Comparison of ENCODE assay signal across 8 mouse cellular contexts in genomic region chr3:55111935-55112709, GRCm38 (mm10). TPM values are rescaled to one million over a fixed set of nuclear protein-coding genes. Genes with fewer than 3 reads are reported as not detected.
DNase-seq lines count a peak whose midpoint lies in the region; ATAC-seq lines count a peak whose summit lies in the region.

Gene Spg20, plus strand, starts transcription at chr3:55112108.

- peak within 1 kb of the TSS; percentile 91 for H3K27ac ChIP-seq in heart, embryonic 13.5 days (replicated peaks)
- peak within 1 kb of the TSS; percentile 59 for H3K27ac ChIP-seq in liver, embryonic 12.5 days
- peak within 1 kb of the TSS; percentile 92 for H3K27ac ChIP-seq in stomach, embryonic 15.5 days

- H3K36me3 ChIP-seq in heart, embryonic 13.5 days = peaks cover 7% of the 10 kb centered on the region
- H3K36me3 ChIP-seq in liver, embryonic 12.5 days = peaks cover 6% of the 10 kb centered on the region
- H3K36me3 ChIP-seq in stomach, embryonic 15.5 days = peaks cover 3% of the 10 kb centered on the region; the same call in 1 of the 2 replicates

- 1% methylated on average over 58 of the region's 58 CpGs for WGBS in heart, embryonic 13.5 days
- WGBS in liver, embryonic 12.5 days (ENCODE audit: insufficient replicate concordance) = 2% methylated on average over 58 of the region's 58 CpGs
- 2% methylated on average over 58 of the region's 58 CpGs for WGBS in stomach, embryonic 15.5 days

- peak within 1 kb of the TSS; percentile 77 for H3K4me2 ChIP-seq in heart, embryonic 13.5 days
- H3K4me2 ChIP-seq in liver, embryonic 12.5 days = peak within 1 kb of the TSS; percentile 80
- peak within 1 kb of the TSS; percentile 54 for H3K4me2 ChIP-seq in stomach, embryonic 15.5 days

- H3K4me1 ChIP-seq in heart, embryonic 13.5 days = peaks cover 46% of the 10 kb centered on the region
- peaks cover 28% of the 10 kb centered on the region for H3K4me1 ChIP-seq in liver, embryonic 12.5 days
- H3K4me1 ChIP-seq in stomach, embryonic 15.5 days = peaks cover 3% of the 10 kb centered on the region; the same call in 1 of the 2 replicates

- H3K4me3 ChIP-seq in heart, embryonic 13.5 days = peak within 1 kb of the TSS; percentile 86
- H3K4me3 ChIP-seq in liver, embryonic 12.5 days = peak within 1 kb of the TSS; percentile 78
- H3K4me3 ChIP-seq in stomach, embryonic 15.5 days (replicated peaks) = peak within 1 kb of the TSS; percentile 88

- peak; percentile 88 for DNase-seq in CD4-positive helper T cell, adult 2 months (ENCODE audit: low read depth, low spot score)
- DNase-seq in brain, embryonic 18.5 days (ENCODE audit: low read depth, low spot score) = peak; percentile 64
- peak; percentile 98 for DNase-seq in kidney, postnatal 10 days
- DNase-seq in natural killer cell, adult 2 months (ENCODE audit: low spot score in 2 of 2) = peak; percentile 91 to 92

- no peaks in the 10 kb centered on the region; the same call in 1 of the 2 replicates for H3K9me3 ChIP-seq in heart, embryonic 13.5 days
- no peaks in the 10 kb centered on the region for H3K9me3 ChIP-seq in liver, embryonic 12.5 days (replicated peaks)
- no peaks in the 10 kb centered on the region for H3K9me3 ChIP-seq in stomach, embryonic 15.5 days

- peak within 1 kb of the TSS; percentile 95 for H3K9ac ChIP-seq in heart, embryonic 13.5 days
- peak within 1 kb of the TSS; percentile 84 for H3K9ac ChIP-seq in liver, embryonic 12.5 days
- peak within 1 kb of the TSS; percentile 98 for H3K9ac ChIP-seq in stomach, embryonic 15.5 days

- ATAC-seq in erythroid progenitor cell, adult 5-6 weeks (replicated peaks; ENCODE audit: low FRiP score, poor library complexity, severe bottlenecking) = peak; percentile 92
- peak; percentile 86 for ATAC-seq in heart, embryonic 13.5 days (ENCODE audit: extremely low read depth, insufficient number of reproducible peaks, low FRiP score, low TSS enrichment)
- ATAC-seq in liver, embryonic 12.5 days = peak; percentile 90
- ATAC-seq in stomach, embryonic 15.5 days (ENCODE audit: insufficient read depth, low FRiP score, low read depth) = peak; percentile 93

- no peaks in the 10 kb centered on the region for H3K27me3 ChIP-seq in heart, embryonic 13.5 days (replicated peaks)
- H3K27me3 ChIP-seq in liver, embryonic 12.5 days (replicated peaks) = no peaks in the 10 kb centered on the region
- H3K27me3 ChIP-seq in stomach, embryonic 15.5 days (replicated peaks) = no peaks in the 10 kb centered on the region

RNA-seq across cellular contexts. Expression of gene Spg20, which starts in this region (rescaled TPM):
- total RNA-seq in erythroid progenitor cell, adult 5-6 weeks (2015; ENCODE audit: low replicate concordance) = 0.36 and 2.9 TPM in 2 replicates
- total RNA-seq in erythroid progenitor cell, adult 5-6 weeks (2017; ENCODE audit: low replicate concordance) = 2.3 and 2.4 TPM in 2 replicates
- 35.2 and 35.8 TPM in 2 replicates for polyA plus RNA-seq in heart, embryonic 13.5 days (2015; fragmentation: Nextera tagmentation; extraction: Ambion mirVana)
- polyA plus RNA-seq in liver, embryonic 12.5 days (2016; fragmentation: Nextera tagmentation; extraction: Ambion mirVana) = 15.8 and 16.2 TPM in 2 replicates
- 35.2 and 38.7 TPM in 2 replicates for polyA plus RNA-seq in stomach, embryonic 15.5 days (2015; fragmentation: Nextera tagmentation; extraction: Ambion mirVana)

Comparison
In these comparisons a context has a peak if more than half of its experiments do, and no peak if none do; other contexts are left out.
1. Peak in every context shown above with its lines: DNase-seq, ATAC-seq, H3K4me3 ChIP-seq and H3K27ac ChIP-seq.